ENCODE assay signal across 1 mouse cellular context in genomic region chr3:89124241-89124640, GRCm38 (mm10).
TF ChIP-seq lines count a peak whose summit lies in the region.

No protein-coding gene starts in this region.

TF ChIP-seq in MEL, 35 proteins besides CTCF, POLR2A, EP300 and RAD21:
- TF ChIP-seq ELF1 (IDR thresholded peaks at IDR 0.05; ENCODE audit: low read depth, low read length) (no peak), USF1 (IDR thresholded peaks at IDR 0.05; ENCODE audit: low read depth, low read length) (no peak), RCOR1 (IDR thresholded peaks at IDR 0.05; ENCODE audit: low read depth, low read length) (no peak), ZNF384 (IDR thresholded peaks at IDR 0.05; ENCODE audit: low read depth, low read length) (no peak), SMC3 (IDR thresholded peaks at IDR 0.05; ENCODE audit: low read depth, low read length) (no peak), CHD1 (IDR thresholded peaks at IDR 0.05; ENCODE audit: low read depth, low read length) (no peak), MYB (IDR thresholded peaks at IDR 0.05; ENCODE audit: low read depth, low read length) (no peak), ZC3H11A (IDR thresholded peaks at IDR 0.05; ENCODE audit: low read depth, low read length) (no peak), NELFE (IDR thresholded peaks at IDR 0.05; ENCODE audit: low read depth, low read length) (no peak), ZKSCAN1 (IDR thresholded peaks at IDR 0.05; ENCODE audit: low read depth, low read length) (no peak)
TF ChIP-seq in MEL: peak in this region for 0.
